Mouse (Mus musculus) cerebellum, adult 9-10 months (tissue): ENCODE data around the gene Akap12.
A peak's percentile ranks its signal among the peaks of the same experiment; 100 is the strongest.

Experiments used
- DNase-seq: peaks from one replicate; pipeline ENCODE4 v3.0.0; 2022

Akap12 gene

DNA sequence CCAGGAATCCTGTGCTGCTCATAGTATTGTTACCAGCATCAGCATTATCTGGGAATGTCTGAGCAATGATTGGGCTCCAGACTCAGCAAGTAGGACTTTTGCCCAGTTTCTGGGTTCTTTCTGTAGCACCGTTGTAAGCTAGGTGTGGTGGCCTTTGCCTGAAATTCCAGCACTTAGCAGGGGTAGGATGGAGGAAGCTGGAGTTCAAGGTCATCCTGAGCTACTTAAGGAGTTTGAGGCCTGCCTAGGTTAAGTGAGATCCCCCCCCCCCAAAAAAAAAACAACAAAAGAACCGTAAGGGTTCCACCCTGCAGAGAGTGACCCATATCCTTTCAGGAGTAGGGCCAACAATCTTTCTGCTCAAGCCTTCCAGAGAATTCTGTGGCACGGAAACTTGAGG lies 98.4 kb downstream of the Akap12 start:
- DNase-seq = no peak

DNA sequence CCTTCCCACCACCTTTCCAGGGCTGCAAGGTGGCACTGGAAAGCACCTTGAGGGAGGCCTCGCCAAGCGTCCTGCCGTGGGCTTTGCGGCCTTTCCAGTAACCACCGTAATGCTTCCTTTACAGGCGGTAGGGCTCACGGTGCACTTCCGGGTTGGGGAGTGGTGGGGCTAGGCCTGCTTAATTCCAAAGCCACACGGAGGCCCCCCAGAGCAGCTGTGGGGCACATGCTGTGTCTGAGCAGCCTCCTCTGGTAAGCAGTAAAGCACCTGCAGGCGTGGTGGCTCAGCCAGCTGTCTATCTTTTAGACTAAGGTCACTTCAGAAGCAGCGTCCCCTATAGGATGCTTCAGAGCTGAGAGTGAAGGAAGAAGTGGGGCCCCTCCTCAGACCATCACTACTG lies 103.9 kb downstream of the Akap12 start:
- no peak for DNase-seq

DNA sequence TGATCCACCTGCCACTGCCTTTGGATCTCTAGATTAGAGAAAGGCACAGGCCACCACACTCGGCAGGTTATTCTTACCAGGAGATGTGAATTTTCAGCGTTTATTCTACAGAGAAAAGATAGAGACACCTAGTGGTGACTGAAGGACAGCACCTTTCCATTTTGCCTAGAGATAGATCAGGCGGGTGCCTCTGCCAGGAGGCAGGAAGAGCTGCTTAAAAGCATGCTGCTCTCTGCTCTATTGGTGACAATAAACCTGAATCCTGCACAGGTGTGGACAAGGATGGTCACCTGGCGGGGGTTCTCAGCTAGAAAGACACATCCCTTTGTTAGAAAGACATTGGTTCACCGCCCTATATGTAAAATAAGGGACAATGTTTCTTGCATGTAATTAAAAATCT lies 105.8 kb downstream of the Akap12 start:
- DNase-seq = peak; percentile 82

DNA sequence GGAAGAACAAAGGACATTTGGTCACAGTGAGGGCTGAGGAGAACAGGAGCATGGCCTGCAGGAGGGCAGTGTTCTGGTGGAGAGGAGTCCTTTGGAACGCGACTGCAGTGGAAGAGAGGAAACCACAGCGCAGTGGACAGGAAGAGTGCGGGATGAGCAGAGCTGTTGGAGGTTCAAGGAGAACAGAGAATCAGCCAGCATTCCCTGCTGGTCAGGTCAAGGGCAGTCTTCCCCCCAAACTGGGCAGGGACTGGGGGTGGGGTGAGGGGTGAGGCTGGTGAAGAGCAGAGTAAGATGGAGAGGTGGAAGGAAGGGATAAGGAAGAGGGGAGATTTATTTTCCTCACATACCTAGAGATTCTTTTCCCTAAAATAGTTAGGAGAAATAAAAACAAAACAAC lies 107.4 kb downstream of the Akap12 start:
- DNase-seq = no peak

DNA sequence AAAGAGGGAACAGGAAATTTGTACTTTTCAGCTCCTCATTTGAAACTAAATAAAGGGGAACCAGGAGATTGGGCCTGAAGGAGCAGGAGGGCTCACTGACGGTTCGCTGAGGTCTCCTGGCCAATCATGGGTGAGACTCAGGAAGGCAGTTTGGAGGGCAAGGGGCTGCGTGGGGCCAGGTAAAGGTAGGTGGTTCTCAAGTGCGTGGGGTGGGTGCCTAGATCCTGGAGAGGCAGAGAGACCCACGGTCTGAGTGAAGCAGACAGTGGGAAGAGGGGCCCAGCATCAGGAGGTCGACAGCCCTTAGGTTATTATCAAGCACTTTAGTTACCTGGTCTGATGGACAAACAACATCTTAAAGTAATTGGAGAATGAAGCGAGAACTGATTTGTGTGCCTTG lies 108.1 kb downstream of the Akap12 start:
- no peak for DNase-seq

DNA sequence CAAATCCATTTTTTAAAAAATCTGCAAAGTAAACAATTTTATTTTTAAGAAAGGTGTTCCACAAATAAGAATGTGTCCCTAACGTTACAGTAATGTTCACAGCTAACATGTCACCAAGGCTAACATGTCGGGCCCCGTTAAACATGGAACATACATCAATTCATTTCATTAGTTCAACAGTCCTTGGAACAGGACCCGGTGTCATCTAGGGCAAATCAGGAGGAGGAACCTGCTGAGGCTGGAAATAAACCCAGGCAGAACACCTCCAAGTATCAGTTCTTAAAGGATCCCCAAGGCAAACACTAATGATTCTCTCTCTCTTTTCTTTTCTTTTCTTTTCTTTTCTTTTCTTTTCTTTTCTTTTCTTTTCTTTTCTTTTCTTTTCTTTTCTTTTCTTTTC lies 108.6 kb downstream of the Akap12 start:
- no peak for DNase-seq

DNA sequence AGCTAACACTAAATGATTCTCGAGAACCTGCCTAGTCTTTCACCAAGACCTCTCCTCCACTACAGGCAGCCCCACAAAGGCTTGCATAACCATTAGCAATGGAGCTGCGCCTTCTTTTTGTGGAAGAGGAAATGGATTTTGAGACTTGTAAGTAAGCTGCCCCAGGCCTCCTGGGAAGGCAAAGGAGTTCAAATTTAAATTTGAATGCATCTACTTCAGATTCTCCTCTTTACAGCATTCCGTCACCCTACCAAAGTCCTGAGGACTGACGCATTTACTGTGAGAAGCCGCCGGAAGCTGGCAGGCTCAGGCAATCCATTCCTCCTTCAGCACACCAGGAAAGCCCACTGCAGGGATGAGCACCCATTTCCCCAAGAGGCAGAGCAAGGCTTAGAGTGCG lies 109.1 kb downstream of the Akap12 start:
- no peak for DNase-seq

DNA sequence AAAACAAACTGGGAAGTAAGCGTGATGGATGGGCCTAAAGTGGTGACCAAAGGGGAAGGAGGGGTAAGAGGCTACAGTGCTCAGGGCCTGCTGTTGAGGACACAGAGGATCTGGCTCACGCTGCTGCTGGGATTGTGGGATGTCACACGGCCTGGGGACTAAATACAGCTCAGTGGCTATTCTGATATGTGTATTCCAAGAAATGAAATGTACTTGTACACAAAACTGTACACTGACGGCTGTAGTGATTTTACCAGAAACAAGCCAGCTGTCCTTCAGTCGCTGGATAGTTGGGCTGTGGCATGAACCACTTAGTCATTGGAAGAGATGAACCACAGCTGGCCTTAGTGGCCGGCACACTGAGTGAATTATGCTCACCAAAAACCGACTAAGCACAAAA lies 110.3 kb downstream of the Akap12 start:
- DNase-seq = no peak

DNA sequence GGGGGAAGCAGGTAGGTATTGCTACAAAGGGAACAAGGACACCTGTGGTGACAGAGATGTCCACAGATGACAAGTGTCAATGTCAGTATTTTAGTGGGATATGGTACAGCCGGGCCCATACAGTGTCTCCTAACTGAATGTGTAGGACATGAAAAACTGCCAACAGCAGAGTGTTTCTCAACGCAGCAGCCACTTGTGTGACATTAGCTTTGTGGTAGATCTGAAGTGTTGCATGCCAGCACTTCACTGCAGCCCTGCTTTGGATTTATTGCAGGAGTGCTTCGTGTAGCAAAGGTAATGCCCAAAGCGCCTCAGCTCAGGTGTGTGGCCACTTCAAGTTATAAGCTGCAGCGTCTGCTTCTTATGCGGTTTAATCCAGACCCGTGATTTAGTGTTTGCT lies 110.8 kb downstream of the Akap12 start:
- no peak for DNase-seq

DNA sequence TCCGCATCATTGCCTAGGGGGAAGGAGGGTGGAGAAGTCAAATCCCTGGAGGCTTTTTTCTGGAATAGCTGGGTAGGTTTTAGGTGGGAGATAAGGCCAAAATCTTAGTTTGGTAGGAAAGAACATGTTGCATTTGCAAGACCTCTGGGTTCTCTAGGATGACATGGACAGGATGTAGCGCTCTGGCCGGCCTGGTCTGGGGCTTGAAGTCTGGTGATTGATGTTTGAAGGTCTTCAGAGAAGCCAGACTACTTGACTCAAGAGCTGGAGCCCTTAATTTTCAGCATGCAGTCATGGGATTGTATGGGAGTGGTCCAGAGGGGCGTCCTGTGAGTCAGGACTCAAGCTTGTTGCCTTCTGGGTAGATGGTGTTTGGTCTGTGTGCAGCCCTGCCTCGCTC lies 114.6 kb downstream of the Akap12 start:
- no peak for DNase-seq

DNA sequence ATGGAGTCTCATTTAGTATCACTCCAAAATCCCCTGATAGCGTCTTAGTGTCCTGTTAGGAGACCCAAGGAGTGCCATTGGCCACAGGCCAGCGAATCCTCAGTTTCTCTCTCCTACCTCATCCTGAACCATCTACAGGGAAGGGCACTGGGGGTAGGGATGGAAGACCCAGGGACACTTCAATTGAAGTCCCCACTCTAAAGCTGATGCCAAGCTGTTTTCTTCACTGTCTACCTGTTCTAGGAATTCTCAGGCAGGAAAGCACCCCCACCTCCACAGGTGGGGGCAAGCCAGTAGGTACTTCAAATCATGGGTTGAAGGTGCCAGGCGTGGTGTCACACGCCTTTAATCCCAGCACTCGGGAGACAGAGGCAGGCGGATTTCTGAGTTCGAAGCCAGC lies 118.1 kb downstream of the Akap12 start:
- DNase-seq = peak; percentile 64

DNA sequence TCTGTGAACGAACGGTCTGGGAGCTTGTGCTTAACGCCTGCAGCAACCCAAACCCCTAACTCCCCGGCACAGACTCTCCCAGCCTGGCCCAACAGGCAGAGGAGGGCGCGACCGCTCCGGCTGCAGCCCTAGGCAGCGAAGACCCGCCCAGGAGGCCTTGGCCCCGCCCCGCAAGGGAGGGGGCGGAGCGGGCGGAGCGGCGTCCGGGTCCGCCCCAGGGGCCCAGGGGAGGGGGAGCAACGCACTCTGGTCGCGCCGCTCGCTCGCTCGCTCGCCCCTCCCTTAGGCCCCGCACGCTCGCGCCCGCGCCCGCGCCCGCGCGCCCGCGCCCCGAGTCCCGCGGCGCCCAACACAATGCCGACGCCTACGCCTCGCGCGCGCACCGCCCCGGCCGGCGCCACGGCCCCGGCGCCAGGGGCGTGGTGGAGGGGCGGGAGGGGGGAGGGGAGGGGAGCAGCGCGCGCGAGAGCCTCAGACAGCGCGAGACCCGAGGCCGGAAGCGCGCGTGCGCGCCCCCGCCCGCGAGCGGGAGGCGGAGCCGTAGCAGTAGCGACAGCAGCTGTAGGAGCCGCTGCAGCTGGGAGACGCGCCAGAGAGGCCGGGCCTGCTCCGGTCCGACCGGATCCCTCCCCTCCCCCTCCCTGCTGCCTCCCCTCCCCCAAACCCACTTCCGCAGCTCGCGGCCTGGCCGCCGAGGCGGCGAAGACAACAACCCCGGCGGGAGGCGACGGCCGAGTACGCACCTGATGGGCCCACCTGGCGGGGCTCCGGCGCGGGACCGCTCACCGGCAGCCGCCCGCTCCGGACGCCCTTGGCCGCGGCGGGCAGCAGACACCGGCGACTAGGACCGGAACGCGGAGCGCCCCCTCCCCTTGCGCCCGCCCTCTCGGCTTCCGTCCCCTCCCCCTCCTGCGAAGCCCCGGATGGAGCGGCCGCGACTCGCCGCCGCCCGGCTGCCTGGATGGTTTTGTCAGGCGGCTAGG lies 120.7 kb downstream of the Akap12 start:
- DNase-seq = peak; percentile 94

DNA sequence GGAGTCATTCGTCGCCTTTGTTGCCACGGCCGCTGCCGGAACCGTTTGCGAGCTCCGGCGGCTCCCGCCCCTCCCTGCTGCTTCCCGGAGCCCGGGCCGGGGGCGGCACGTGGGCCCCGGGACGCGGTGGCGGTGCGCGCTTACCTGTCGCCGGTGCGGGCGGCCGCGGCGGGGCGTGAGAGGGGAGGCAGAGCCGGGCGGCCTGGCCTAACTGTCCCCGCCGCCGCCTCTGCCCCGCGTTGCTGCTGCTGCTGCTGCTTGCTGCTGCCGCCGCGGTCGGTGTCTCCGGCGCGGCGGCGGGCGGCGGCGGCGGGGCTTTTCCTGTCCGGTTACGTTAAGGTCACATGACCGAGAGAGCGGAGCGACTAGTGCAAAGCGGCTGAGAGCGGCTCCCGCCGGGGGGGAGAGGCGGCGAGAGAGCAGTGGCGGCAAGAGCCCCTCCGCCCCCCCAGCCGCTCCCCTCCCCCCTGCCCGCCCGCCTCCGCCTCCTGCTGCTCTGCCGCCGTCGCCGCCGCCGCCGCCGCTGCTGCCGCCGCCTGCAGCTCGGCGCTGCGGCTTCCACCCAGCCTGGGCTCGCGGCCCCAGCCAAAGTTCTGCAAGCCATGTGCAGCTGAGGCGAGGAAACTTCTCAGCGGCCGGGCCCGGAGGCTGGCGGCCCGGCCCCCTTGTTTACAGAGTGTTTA lies 121.7 kb downstream of the Akap12 start, which contains the start of gene Zbtb2:
Gene Zbtb2 (minus strand): TSS at position 408 of the 683 bp plus-strand sequence.
- peak; percentile 73 for DNase-seq

DNA sequence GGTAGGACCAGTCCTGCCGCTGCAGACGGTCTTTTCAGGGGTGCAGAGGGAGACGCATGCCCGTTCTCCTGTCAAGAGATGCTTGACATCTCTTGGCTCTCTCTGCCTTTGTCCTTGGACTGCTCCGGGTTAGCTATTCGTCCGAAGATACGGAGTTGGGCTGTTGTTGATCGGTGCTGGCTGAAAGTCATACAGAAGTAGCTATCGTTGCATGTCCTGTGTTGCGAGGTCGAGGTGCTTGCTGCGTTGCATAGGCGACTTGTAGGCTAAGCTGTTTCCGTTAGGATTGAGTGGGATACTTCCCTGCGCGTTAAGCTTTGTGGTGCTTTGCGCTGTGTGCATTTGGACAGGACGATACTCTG lies 122.2 kb downstream of the Akap12 start:
- DNase-seq = peak; percentile 61

DNA sequence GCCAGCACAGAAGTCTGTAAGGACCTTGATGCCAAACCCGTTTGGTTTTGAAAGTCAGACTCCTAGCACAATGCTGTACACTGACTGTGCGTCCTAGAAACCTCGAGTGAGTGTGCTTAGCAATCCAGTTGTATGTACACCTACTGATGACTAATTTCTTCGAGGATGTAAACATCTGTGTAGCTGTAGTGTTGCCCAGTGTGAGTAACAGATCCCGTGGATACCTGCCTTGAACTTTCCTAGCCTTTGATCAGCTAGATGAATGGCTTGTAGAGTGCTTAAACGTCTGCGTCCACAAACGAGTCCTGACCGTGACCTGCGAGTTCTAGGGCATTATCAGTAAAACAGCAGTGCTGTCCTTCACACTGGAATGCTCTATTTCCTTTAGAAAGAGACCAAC lies 122.9 kb downstream of the Akap12 start:
- DNase-seq = peak; percentile 51

DNA sequence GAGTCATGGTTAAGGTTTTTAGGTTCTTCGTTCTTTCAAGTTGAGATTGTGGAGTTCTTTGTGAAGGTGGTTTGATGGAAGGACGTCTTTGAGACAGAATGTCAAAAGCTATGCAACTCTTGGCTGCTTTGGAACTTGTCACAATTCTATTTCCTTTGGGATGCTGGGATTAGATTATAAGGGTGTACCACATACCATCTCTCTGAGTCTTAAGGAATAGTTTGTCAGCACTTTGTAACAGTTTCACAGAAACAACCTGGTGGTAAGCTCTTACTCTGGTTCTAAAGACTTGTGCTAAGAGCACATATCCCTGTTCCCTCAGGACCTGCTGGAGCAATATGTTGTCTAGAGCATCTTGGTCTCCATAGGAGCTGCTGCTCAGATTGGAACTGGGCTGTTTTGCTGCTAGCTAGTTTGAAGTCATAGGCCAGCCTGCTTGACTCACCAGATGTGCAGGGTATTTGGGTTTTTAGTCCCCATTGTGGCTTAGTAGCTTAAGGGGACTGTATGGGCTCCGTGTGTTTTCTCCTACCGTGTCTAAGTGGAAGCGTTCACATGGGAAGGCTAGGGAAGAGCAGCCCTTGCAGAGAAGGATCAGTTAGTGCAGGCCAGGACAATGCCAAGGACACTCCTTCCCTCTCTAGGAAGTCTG lies 123.4 kb downstream of the Akap12 start:
- DNase-seq = no peak

DNA sequence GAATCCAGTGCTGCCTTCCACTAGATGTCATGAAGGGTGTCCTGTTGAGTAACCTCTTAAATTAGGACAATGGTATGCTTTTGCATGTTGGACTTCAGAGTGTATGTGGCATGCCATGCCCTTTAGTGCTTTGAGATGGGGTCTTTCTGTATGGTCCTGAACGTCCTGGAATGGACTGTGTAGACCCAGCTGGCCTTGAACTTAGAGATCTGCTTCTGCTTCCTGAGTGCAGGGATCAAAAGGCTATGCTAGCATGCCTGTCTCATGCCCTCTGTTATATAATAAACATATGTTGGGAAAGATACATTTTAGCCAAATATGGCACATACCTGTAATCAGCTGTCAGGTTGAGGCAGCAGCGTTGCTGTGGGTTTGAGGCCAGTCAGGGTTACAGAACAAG lies 124.4 kb downstream of the Akap12 start:
- no peak for DNase-seq

DNA sequence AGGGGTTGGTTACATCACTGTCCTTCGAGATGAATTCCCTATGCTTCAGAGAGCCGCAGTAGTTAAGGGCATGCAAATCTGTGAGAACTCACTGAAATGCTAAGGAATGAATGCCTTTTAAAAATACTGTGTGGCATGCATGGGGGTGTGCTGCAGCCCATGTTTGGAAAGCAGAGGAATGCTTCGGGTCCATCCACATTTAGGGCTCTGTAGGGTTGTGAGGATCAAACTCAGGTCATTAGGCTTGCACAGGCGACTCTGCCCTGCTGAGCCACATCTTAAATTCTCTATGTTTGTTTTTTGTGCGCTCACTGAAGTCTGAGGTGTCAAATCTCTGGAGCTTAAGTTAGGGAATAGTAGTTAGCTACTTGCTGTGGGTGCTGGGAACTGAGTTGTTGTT lies 124.9 kb downstream of the Akap12 start:
- DNase-seq = no peak

DNA sequence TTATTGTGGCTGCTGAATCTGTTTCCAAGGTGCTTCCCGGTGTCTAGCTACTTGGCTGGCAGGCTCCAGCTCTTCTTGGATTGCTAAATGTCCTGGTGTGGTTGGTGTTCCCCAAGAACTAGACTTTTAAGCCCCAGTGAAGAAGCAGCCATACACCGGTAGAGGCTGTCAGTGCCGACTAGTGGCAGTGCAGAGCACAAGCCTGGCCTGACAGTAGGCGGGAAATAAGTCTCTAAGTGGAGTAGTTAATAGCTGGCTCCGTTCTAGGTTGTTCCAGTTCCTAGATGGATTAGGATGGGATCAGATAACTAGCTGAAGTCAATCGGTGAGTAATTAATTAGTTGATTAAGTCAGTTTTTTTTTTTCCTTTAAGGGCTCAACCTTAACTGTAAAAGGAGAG lies 125.7 kb downstream of the Akap12 start:
- DNase-seq = no peak

DNA sequence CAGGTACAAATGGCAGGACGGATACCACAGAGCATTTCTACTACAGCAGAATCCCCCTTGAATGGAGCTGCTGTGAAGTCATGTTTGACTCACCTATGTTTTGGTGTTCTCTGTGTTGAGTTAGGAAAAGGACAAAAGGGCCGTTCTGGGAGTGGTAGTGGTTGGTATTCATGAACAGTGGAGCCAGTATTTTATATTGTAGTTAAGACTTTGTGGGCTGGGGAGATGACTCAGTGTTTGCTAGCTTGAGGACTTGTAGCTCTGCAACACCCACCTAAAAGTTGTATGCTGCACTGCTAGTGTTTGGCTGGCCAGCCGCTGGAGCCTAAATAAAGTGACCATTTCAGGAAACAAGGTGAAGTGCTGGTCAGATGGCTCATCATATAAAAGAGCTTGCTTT lies 129.1 kb downstream of the Akap12 start:
- no peak for DNase-seq

DNA sequence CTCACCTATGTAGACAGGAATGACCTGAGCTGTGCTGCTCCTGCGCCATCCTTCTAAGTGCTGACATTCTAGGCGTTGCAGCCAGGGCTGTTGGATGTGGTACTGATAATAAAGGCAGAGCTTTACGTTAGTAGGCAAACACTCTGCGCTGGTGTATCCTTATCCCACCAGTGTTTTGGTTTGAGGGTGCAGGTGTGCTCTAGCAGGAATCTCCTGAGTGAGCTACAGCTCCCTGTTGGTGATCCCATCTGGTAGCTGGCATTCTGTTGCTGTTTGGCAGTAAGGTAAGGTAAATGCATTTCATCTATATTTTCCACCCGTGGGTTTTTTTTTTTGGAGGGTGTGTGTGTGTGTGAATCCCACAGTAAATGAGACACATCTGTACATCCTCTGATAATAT lies 131.9 kb downstream of the Akap12 start:
- DNase-seq = no peak

DNA sequence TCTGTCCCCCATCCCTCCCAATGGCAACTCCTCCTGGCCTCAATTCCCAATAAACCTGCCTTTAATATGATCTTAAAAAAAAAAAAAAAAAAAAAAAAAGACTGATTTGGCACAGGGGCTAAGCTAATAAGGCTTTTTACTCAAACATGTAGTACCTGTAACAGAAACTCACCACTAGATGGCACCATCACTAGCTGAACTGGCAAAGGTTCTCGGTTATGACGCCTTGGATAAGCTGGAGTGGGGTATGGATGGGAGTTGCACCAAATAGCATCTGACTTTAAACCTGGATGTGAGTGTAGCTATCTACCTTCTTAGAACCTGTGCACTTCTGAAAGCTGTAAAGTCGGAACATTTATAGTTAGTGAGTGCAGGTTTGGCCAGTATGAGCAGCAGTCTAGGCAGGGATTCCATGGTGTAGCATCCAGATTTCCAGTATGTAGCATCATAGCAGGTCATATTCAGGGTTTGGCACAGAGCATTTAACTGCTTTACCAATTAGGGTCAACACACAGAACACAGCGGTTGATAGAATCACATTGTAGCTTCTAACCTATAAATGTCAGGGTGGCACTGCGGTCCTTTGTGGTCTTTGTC lies 138.8 kb downstream of the Akap12 start:
- peak; percentile 71 for DNase-seq

DNA sequence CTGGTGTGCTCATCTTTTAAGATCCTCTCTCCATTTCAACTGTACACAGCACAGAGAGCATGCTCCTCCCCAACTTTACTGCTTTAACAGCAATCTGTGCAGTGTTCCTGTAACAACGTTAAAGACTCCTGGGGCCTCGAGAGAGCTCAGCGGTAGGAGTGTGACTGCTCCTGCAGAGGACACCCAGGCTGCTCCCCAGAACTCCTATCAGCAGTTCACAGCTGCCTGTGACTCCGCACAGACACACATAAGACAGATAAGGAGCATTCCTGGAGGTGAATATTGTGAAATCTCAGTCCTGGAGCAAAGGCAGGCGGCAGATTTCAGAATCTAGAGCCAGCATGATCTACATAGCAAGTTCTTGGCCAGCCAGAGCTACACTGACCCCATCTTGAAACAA lies 139.3 kb downstream of the Akap12 start:
- DNase-seq = no peak
